Mouse (Mus musculus) embryonic fibroblast, embryonic 13.5 days (primary cell): ENCODE data around the gene Atp8a2. TPM values are rescaled to one million over a fixed set of nuclear protein-coding genes. Genes with fewer than 3 reads are reported as not detected.

Experiments used
- H3K27ac ChIP-seq: 2 replicates; pipeline ENCODE4 v1.5.1; 2012; ENCODE audit warnings: low read length, control low read depth, inconsistent platforms; ENCODE audit not compliant: insufficient read depth
- H3K4me1 ChIP-seq: 2 replicates; pipeline ENCODE4 v1.6.1; 2011; ENCODE audit warnings: low read length; ENCODE audit not compliant: control insufficient read depth, insufficient read depth
- H3K4me3 ChIP-seq: 2 replicates; pipeline ENCODE4 v1.5.1; 2011; ENCODE audit warnings: mild to moderate bottlenecking, control low read depth, low read length; ENCODE audit not compliant: insufficient read depth
- CTCF ChIP-seq: IDR thresholded peaks from 2 replicates; pipeline ENCODE4 v1.5.1; 2011; ENCODE audit warnings: mild to moderate bottlenecking, control low read depth, low read length, moderate library complexity, borderline replicate concordance; ENCODE audit not compliant: insufficient read depth
- POLR2A ChIP-seq: IDR thresholded peaks from 2 replicates; pipeline ENCODE4 v1.6.1; 2011; ENCODE audit warnings: low read depth, mild to moderate bottlenecking, control low read depth, low read length, moderate library complexity
- polyA plus RNA-seq: library from polyadenylated mRNA; stranded (reverse); fragments of >200 nt; gene quantifications from 2 replicates; pipeline ENCODE4 v1.2.4, GENCODE M21; 2011; ENCODE audit warnings: low read depth; ENCODE audit not compliant: missing spikeins, insufficient read length

Atp8a2 gene
- polyA plus RNA-seq, 1 experiment, result 0.09 TPM

- H3K27ac ChIP-seq, result no peak overlapping the region
- H3K4me3 ChIP-seq, result no peak overlapping the region
- TF ChIP-seq CTCF (no peak), POLR2A (no peak)
- no peaks in the 10 kb centered on the region; the same call in 1 of the 2 replicates for H3K4me1 ChIP-seq
Observed at GRCm38 (mm10) chr14:59646826-59647697, 549.9 kb downstream of the Atp8a2 start.

GRCm38 (mm10) chr14:59644896-59645295 lies 552.1 kb downstream of the Atp8a2 start:
- TF ChIP-seq POLR2A, result no peak
- no peak for TF ChIP-seq CTCF
- no peaks in the 10 kb centered on the region; the same call in 1 of the 2 replicates for H3K4me1 ChIP-seq
- H3K4me3 ChIP-seq, result no peak overlapping the region
- no peak overlapping the region for H3K27ac ChIP-seq

DNA sequence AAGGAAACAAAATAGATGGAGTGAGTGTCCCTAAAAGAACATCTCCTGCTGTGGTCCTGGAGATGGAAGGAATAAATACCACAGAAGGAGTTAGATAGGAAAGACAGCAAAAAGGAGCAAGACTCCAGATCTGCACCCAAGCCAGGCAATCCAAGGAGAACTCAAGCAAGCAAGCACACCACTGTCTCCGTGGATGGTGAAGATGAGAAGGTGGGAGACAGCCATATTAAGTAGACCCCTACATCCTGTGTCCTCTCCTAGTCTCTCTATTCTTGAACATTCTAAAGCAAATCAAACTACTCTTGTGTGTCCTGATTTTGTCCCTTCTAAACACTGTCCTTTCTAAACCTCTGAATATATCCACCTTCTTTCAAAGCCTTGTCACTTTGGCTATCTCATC lies 552.8 kb downstream of the Atp8a2 start:
- Histone ChIP-seq H3K4me3 (no peak overlapping the region), H3K4me1 (no peaks in the 10 kb centered on the region; the same call in 1 of the 2 replicates), H3K27ac (no peak overlapping the region)
- TF ChIP-seq POLR2A, result no peak
- TF ChIP-seq CTCF, result no peak

- no peak overlapping the region for H3K4me3 ChIP-seq
- no peaks in the 10 kb centered on the region; the same call in 1 of the 2 replicates for H3K4me1 ChIP-seq
- H3K27ac ChIP-seq, result no peak overlapping the region
- TF ChIP-seq POLR2A (no peak), CTCF (no peak)
Observed at GRCm38 (mm10) chr14:59643582-59643981, 553.4 kb downstream of the Atp8a2 start.

DNA sequence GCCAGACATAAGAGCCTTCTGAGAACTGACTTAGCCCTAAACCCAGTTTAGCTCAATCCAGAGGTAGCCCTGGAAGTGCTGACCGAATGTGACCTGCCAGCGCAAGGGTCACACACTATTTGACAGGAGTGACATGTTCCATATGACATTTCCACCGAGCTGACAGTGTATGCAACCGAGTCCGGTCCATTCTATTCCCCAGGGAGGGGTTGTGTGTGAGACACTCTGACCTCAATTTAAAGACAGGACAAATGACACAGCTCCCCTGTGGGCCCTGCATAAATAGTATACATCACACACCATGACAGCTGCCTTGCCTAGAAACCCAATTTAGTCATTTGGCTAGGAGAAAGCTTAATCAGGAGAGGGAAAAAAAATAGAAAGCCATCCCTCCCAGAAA lies 555.1 kb downstream of the Atp8a2 start:
- Histone ChIP-seq H3K4me1 (no peaks in the 10 kb centered on the region; the same call in 1 of the 2 replicates), H3K4me3 (no peak overlapping the region), H3K27ac (no peak overlapping the region)
- no peak for TF ChIP-seq POLR2A
- no peak for TF ChIP-seq CTCF

DNA sequence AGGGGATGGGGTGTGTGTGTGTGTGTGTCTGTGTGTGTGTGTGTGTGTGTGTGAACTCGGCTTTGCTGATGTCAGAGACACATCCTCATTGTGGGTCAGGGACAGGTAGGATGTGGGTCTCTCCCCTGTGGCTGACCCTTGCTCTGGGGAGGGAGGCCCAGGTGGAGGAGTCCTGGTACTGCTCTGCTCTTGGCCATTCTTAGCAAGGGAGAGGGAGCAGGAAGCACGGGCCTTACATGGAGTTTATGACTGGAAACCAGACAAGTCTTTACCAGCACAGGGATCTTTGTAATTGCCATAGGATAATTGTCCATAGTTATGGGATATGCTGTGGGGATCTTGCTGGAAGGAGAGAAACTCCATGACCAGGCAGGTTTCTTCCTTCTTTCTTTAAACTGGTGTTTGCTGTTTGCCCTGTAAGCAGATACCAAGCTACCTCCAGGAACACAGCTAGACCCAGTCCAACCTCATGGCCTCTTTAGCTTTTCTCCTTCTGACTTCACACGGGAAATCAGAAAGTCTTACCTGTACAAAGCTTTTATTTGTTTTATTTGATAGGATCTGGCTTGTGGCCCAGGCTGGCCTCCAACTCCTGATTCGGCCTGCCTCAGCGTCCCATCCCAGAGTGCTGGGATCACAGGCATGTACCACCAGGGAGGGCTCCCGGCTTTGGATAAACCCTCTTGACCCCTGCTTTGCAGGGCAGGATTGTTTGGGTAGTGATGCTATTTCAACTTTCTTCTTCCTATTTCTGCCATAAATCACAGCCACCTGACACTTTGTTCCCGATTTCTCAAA lies 557.9 kb downstream of the Atp8a2 start:
- no peaks in the 10 kb centered on the region; the same call in 1 of the 2 replicates for H3K4me1 ChIP-seq
- no peak overlapping the region for H3K27ac ChIP-seq
- TF ChIP-seq CTCF (no peak), POLR2A (no peak)
- H3K4me3 ChIP-seq, result no peak overlapping the region

- no peak overlapping the region for H3K4me3 ChIP-seq
- H3K4me1 ChIP-seq, result no peaks in the 10 kb centered on the region
- no peak overlapping the region for H3K27ac ChIP-seq
- TF ChIP-seq CTCF (no peak), POLR2A (no peak)
Observed at GRCm38 (mm10) chr14:59633988-59634387, 563.0 kb downstream of the Atp8a2 start.

GRCm38 (mm10) chr14:59633295-59633898 lies 563.6 kb downstream of the Atp8a2 start:
- H3K27ac ChIP-seq, result no peak overlapping the region
- no peaks in the 10 kb centered on the region for H3K4me1 ChIP-seq
- no peak overlapping the region for H3K4me3 ChIP-seq
- TF ChIP-seq CTCF (no peak), POLR2A (no peak)

GRCm38 (mm10) chr14:59632067-59632466 lies 564.9 kb downstream of the Atp8a2 start:
- no peak for TF ChIP-seq CTCF
- TF ChIP-seq POLR2A, result no peak
- H3K4me3 ChIP-seq, result no peak overlapping the region
- no peak overlapping the region for H3K27ac ChIP-seq
- H3K4me1 ChIP-seq, result no peaks in the 10 kb centered on the region

DNA sequence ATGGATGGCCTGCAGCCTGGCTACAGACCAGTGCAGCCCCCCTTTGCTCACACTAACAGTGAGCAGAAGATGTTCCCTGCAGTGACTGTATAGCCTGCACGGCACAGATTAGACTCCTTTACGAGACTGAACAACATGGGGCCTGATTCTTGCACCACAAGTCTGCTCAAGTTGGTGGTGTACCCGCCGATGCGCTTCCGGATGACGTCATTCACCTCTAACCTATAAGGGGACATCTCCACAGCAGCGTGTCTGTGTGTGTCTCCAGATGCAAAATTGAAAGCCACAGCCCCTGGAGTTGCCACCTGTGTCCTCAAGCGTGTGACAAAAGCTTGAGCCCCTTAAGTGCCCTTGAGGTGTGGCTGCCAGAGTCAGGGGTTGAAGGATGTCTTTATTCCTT lies 566.9 kb downstream of the Atp8a2 start:
- TF ChIP-seq POLR2A, result no peak
- no peak overlapping the region for H3K4me3 ChIP-seq
- no peak overlapping the region for H3K27ac ChIP-seq
- H3K4me1 ChIP-seq, result no peaks in the 10 kb centered on the region
